Mouse (Mus musculus) liver, postnatal 0 days (tissue): Measurements from ENCODE around the gene Gabrb3. TPM values are rescaled to one million over a fixed set of nuclear protein-coding genes. Genes with fewer than 3 reads are reported as not detected.

Experiments
- ATAC-seq: fragments of 200-750 bp; cut with Nextera tagmentation; 2 replicates; pipeline ENCODE4 v1.8.0; 2017; ENCODE audit warnings: mild to moderate bottlenecking, moderate library complexity
- DNase-seq: peaks from one replicate; pipeline ENCODE4 v3.0.0-alpha.2; 2016
- H3K27ac ChIP-seq: fragments of 300-500 bp; sonication (generic); 2 replicates; pipeline ENCODE4 v1.5.1; 2014; ENCODE audit warnings: antibody characterized with exemption, moderate library complexity, mild to moderate bottlenecking, low read depth
- H3K27me3 ChIP-seq: fragments of 300-500 bp; sonication (generic); 2 replicates; pipeline ENCODE4 v1.6.1; 2014; ENCODE audit warnings: low read length, control low read depth, mixed read lengths; ENCODE audit not compliant: insufficient read depth
- H3K36me3 ChIP-seq: fragments of 300-500 bp; sonication (generic); replicated peaks from 2 replicates; pipeline ENCODE4 v1.6.1; 2014; ENCODE audit warnings: mild to moderate bottlenecking, control low read depth, low read length, moderate library complexity, mixed read lengths; ENCODE audit not compliant: insufficient read depth
- H3K4me1 ChIP-seq: fragments of 300-500 bp; sonication (generic); 2 replicates; pipeline ENCODE4 v1.6.1; 2014; ENCODE audit warnings: antibody characterized with exemption, mild to moderate bottlenecking, control low read depth; ENCODE audit not compliant: insufficient read depth
- H3K4me2 ChIP-seq: fragments of 300-500 bp; sonication (generic); 2 replicates; pipeline ENCODE4 v1.6.1; 2014; ENCODE audit warnings: low read depth, mild to moderate bottlenecking, low read length, moderate library complexity, mixed read lengths
- H3K4me3 ChIP-seq: fragments of 300-500 bp; sonication (generic); 2 replicates; pipeline ENCODE4 v1.5.1; 2014; ENCODE audit warnings: low read depth, low read length
- H3K9ac ChIP-seq: fragments of 300-500 bp; sonication (generic); replicated peaks from 2 replicates; pipeline ENCODE4 v1.6.1; 2014; ENCODE audit warnings: mild to moderate bottlenecking, moderate library complexity
- H3K9me3 ChIP-seq: fragments of 300-500 bp; sonication (generic); 2 replicates; pipeline ENCODE4 v1.6.1; 2016; ENCODE audit warnings: mild to moderate bottlenecking, control low read depth, low read length, mixed read lengths
- CTCF ChIP-seq: sonication (generic); IDR thresholded peaks from 2 replicates; pipeline ENCODE4 v1.5.1; 2016; ENCODE audit warnings: antibody characterized with exemption, low read depth
- EP300 ChIP-seq: IDR thresholded peaks from 2 replicates; pipeline ENCODE4 v1.6.1; 2016; ENCODE audit warnings: antibody characterized with exemption, low read depth, mild to moderate bottlenecking
- WGBS: fragments of 180-500 bp; shearing (Covaris S2); extraction: QIAGEN DNeasy Blood & Tissue Kit; methylation state at CpG from one replicate; pipeline ENCODE4 v1.1.7; 2014; ENCODE audit not compliant: insufficient replicate concordance; 5-methylcytosine and 5-hydroxymethylcytosine counted together
- microRNA-seq: library from miRNA; unstranded; fragments of <30 nt; microRNA quantifications from one replicate; pipeline ENCODE4, GENCODE M21; 2016
- polyA plus RNA-seq: library from polyadenylated mRNA; unstranded; fragments of >200 nt; fragmentation: Nextera tagmentation; extraction: Ambion mirVana; gene quantifications from 2 replicates; pipeline ENCODE4 v1.2.1, GENCODE M21; 2015

Gene Gabrb3
- polyA plus RNA-seq, 1 experiment from 2014 or later = not detected

- ATAC-seq = no peak
- 73% methylated on average over 1 of the region's 1 CpGs for whole genome bisulfite sequencing
Observed at GRCm38 (mm10) chr7:57803266-57803665, 383.8 kb downstream of the Gabrb3 start.

GRCm38 (mm10) chr7:57813716-57814115, 394.2 kb downstream of the Gabrb3 start:
- Histone ChIP-seq H3K27ac (no peak overlapping the region), H3K27me3 (no peaks in the 10 kb centered on the region), H3K9me3 (no peaks in the 10 kb centered on the region), H3K9ac (no peak overlapping the region), H3K4me1 (no peaks in the 10 kb centered on the region), H3K36me3 (no peaks in the 10 kb centered on the region), H3K4me2 (no peak overlapping the region), H3K4me3 (no peak overlapping the region)
- TF ChIP-seq CTCF (no peak), EP300 (no peak)
- WGBS = 73% methylated on average over 1 of the region's 1 CpGs
- ATAC-seq (no peak), DNase-seq (no peak)

More at GRCm38 (mm10) chr7:57803266-57803665, 383.8 kb downstream of the Gabrb3 start:
- no peak for DNase-seq
- no peak overlapping the region for H3K27ac ChIP-seq
- no peaks in the 10 kb centered on the region for H3K4me1 ChIP-seq
- H3K36me3 ChIP-seq = no peaks in the 10 kb centered on the region
- H3K27me3 ChIP-seq = no peaks in the 10 kb centered on the region
- H3K9me3 ChIP-seq = no peaks in the 10 kb centered on the region
- no peak for TF ChIP-seq EP300
- no peak for TF ChIP-seq CTCF
- no peak overlapping the region for H3K4me3 ChIP-seq
- H3K9ac ChIP-seq = no peak overlapping the region
- H3K4me2 ChIP-seq = no peak overlapping the region

- Histone ChIP-seq H3K4me3 (no peak overlapping the region), H3K27ac (no peak overlapping the region), H3K4me2 (no peak overlapping the region), H3K9ac (no peak overlapping the region), H3K27me3 (no peaks in the 10 kb centered on the region), H3K9me3 (no peaks in the 10 kb centered on the region), H3K4me1 (no peaks in the 10 kb centered on the region), H3K36me3 (no peaks in the 10 kb centered on the region)
- no peak for DNase-seq
- TF ChIP-seq CTCF (no peak), EP300 (no peak)
- 55% methylated on average over 1 of the region's 1 CpGs for WGBS
- ATAC-seq = no peak
Observed at GRCm38 (mm10) chr7:57842383-57842896, 422.9 kb downstream of the Gabrb3 start.

GRCm38 (mm10) chr7:57867951-57868350, 448.5 kb downstream of the Gabrb3 start:
- Histone ChIP-seq H3K36me3 (no peaks in the 10 kb centered on the region), H3K4me1 (no peaks in the 10 kb centered on the region), H3K27ac (no peak overlapping the region), H3K27me3 (no peaks in the 10 kb centered on the region), H3K4me2 (no peak overlapping the region), H3K4me3 (no peak overlapping the region), H3K9ac (no peak overlapping the region), H3K9me3 (0 out of 2 replicates have a peak, but pooled peaks cover 3% of the 10 kb centered on the region)
- DNase-seq = no peak
- 63% methylated on average over 2 of the region's 2 CpGs for WGBS
- ATAC-seq = no peak
- TF ChIP-seq CTCF = no peak
- TF ChIP-seq EP300 = no peak

Small RNA genes within 50 kb of the gene (microRNA-seq; reads per million reads assigned to microRNA genes)
- not detected for gene Mir6389

Other genes with a start within 250 kb of the Gabrb3 start
- gene Gabrg3, start 32.5 kb upstream of the Gabrb3 start, polyA plus RNA-seq = 0.01 TPM in 1 of 2 replicates, not detected in the other
- gene Gabra5, start 90.4 kb downstream of the Gabrb3 start, polyA plus RNA-seq = not detected in 2 replicates